Mouse (Mus musculus) neural tube, embryonic 15.5 days (tissue): Measurements from ENCODE around the gene Fxn. TPM values are rescaled to one million over a fixed set of nuclear protein-coding genes. Genes with fewer than 3 reads are reported as not detected.

Source experiments
- ATAC-seq: fragments of 200-750 bp; cut with Nextera tagmentation; 2 replicates; pipeline ENCODE4 v1.8.0; 2017; ENCODE audit warnings: mild to moderate bottlenecking, moderate TSS enrichment, moderate library complexity; ENCODE audit not compliant: low FRiP score
- H3K27ac ChIP-seq: fragments of 300-500 bp; sonication (generic); replicated peaks from 2 replicates; pipeline ENCODE4 v1.5.1; 2015; ENCODE audit warnings: mild to moderate bottlenecking, inconsistent platforms
- H3K27me3 ChIP-seq: fragments of 300-500 bp; sonication (generic); replicated peaks from 2 replicates; pipeline ENCODE4 v1.6.1; 2015; ENCODE audit warnings: inconsistent platforms
- H3K36me3 ChIP-seq: fragments of 300-500 bp; sonication (generic); 2 replicates; pipeline ENCODE4 v1.6.1; 2015; ENCODE audit warnings: inconsistent platforms
- H3K4me1 ChIP-seq: fragments of 300-500 bp; sonication (generic); 2 replicates; pipeline ENCODE4 v1.6.1; 2015; ENCODE audit warnings: inconsistent platforms
- H3K4me2 ChIP-seq: fragments of 300-500 bp; sonication (generic); 2 replicates; pipeline ENCODE4 v1.6.1; 2015; ENCODE audit warnings: inconsistent platforms, mild to moderate bottlenecking, moderate library complexity
- H3K4me3 ChIP-seq: fragments of 300-500 bp; sonication (generic); replicated peaks from 2 replicates; pipeline ENCODE4 v1.5.1; 2015; ENCODE audit warnings: mild to moderate bottlenecking, inconsistent platforms
- H3K9ac ChIP-seq: fragments of 300-500 bp; sonication (generic); replicated peaks from 2 replicates; pipeline ENCODE4 v1.6.1; 2015; ENCODE audit warnings: mild to moderate bottlenecking, inconsistent platforms
- H3K9me3 ChIP-seq: fragments of 300-500 bp; sonication (generic); replicated peaks from 2 replicates; pipeline ENCODE4 v1.6.1; 2016; ENCODE audit warnings: inconsistent platforms
- WGBS: fragments of 180-500 bp; shearing (Covaris S2); methylation state at CpG from one replicate; pipeline ENCODE4 v1.1.7; 2015; ENCODE audit warnings: mixed read lengths; 5-methylcytosine and 5-hydroxymethylcytosine counted together
- polyA plus RNA-seq: library from polyadenylated mRNA; unstranded; fragments of >200 nt; fragmentation: Nextera tagmentation; extraction: Ambion mirVana; gene quantifications from 2 replicates; pipeline ENCODE4 v1.2.1, GENCODE M21; 2015

The Fxn gene
- polyA plus RNA-seq: 42.4 and 45.2 TPM in 2 replicates

GRCm38 (mm10) chr19:24280601-24281228, at the start of gene Fxn:
TSS of gene Fxn (minus strand) at chr19:24280605.
- no peaks in the 10 kb centered on the region for H3K9me3 ChIP-seq
- under 1% methylated on average over 14 of the region's 22 CpGs for WGBS
- ATAC-seq: peak; percentile 91

GRCm38 (mm10) chr19:24327921-24328320, 47.5 kb upstream of the Fxn start:
- H3K9me3 ChIP-seq: no peaks in the 10 kb centered on the region
- WGBS: 76% methylated on average over 2 of the region's 2 CpGs
- H3K27me3 ChIP-seq: no peaks in the 10 kb centered on the region
- no peak overlapping the region for H3K9ac ChIP-seq
- no peak overlapping the region for H3K4me3 ChIP-seq
- no peak overlapping the region for H3K27ac ChIP-seq
- H3K4me2 ChIP-seq: no peak overlapping the region
- peaks cover 6% of the 10 kb centered on the region for H3K4me1 ChIP-seq
- no peak for ATAC-seq
- H3K36me3 ChIP-seq: no peaks in the 10 kb centered on the region

More at GRCm38 (mm10) chr19:24280601-24281228, at the start of gene Fxn:
- Histone ChIP-seq H3K4me3 (peak within 1 kb of the TSS; percentile 72), H3K4me1 (peaks cover 16% of the 10 kb centered on the region), H3K4me2 (peak within 1 kb of the TSS; percentile 88), H3K36me3 (no peaks in the 10 kb centered on the region), H3K9ac (peak within 1 kb of the TSS; percentile 80), H3K27ac (peak within 1 kb of the TSS; percentile 93), H3K27me3 (no peaks in the 10 kb centered on the region)

GRCm38 (mm10) chr19:24326969-24327368, 46.6 kb upstream of the Fxn start:
- Histone ChIP-seq H3K9me3 (no peaks in the 10 kb centered on the region), H3K4me2 (no peak overlapping the region), H3K27me3 (no peaks in the 10 kb centered on the region), H3K9ac (no peak overlapping the region), H3K4me1 (peaks cover 6% of the 10 kb centered on the region), H3K27ac (no peak overlapping the region), H3K36me3 (no peaks in the 10 kb centered on the region), H3K4me3 (no peak overlapping the region)
- no peak for ATAC-seq
- 21% methylated on average over 1 of the region's 1 CpGs for WGBS

- H3K27ac ChIP-seq: no peak overlapping the region
- no peaks in the 10 kb centered on the region for H3K9me3 ChIP-seq
- H3K9ac ChIP-seq: no peak overlapping the region
- WGBS: 75% methylated on average over 6 of the region's 6 CpGs
- peaks cover 6% of the 10 kb centered on the region for H3K4me1 ChIP-seq
- H3K36me3 ChIP-seq: no peaks in the 10 kb centered on the region
- no peak overlapping the region for H3K4me3 ChIP-seq
- H3K4me2 ChIP-seq: no peak overlapping the region
- ATAC-seq: no peak
- no peaks in the 10 kb centered on the region for H3K27me3 ChIP-seq
Observed at GRCm38 (mm10) chr19:24325692-24326091, 45.3 kb upstream of the Fxn start.

- 30% methylated on average over 10 of the region's 10 CpGs for WGBS
- Histone ChIP-seq H3K4me1 (peaks cover 6% of the 10 kb centered on the region), H3K9ac (no peak overlapping the region), H3K27ac (no peak overlapping the region), H3K9me3 (no peaks in the 10 kb centered on the region), H3K4me3 (no peak overlapping the region), H3K4me2 (no peak overlapping the region), H3K36me3 (no peaks in the 10 kb centered on the region), H3K27me3 (no peaks in the 10 kb centered on the region)
- no peak for ATAC-seq
Observed at GRCm38 (mm10) chr19:24323841-24324613, 43.6 kb upstream of the Fxn start.

DNA sequence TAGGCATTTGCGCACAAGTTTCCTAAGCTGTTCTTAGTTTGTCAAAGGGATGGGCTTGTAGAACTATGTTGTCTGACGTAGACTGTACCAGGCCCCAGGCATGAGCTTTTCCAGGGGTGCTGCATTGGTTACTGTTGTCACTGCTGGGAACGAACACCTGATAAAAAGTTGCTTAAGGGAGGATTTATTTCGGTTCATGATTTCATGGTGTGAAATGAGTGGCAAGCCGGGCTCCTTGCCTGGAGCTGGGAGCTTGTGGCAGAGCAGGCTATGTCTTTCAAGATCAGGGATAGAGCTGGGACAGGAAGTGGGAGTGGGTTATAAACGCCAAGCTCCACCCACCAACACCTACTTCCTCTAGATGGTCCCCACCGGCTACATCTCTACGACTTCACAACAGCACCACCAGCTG, 41.5 kb upstream of the Fxn start:
- 82% methylated on average over 8 of the region's 8 CpGs for WGBS
- no peak for ATAC-seq
- no peak overlapping the region for H3K27ac ChIP-seq
- no peak overlapping the region for H3K4me3 ChIP-seq
- peaks cover 10% of the 10 kb centered on the region for H3K4me1 ChIP-seq
- no peaks in the 10 kb centered on the region for H3K27me3 ChIP-seq
- H3K36me3 ChIP-seq: no peaks in the 10 kb centered on the region
- no peak overlapping the region for H3K9ac ChIP-seq
- no peak overlapping the region for H3K4me2 ChIP-seq
- H3K9me3 ChIP-seq: no peaks in the 10 kb centered on the region

GRCm38 (mm10) chr19:24321211-24321899, 41.0 kb upstream of the Fxn start:
- Histone ChIP-seq H3K4me2 (no peak overlapping the region), H3K27ac (no peak overlapping the region), H3K9me3 (no peaks in the 10 kb centered on the region), H3K27me3 (no peaks in the 10 kb centered on the region), H3K4me1 (peaks cover 12% of the 10 kb centered on the region), H3K36me3 (no peaks in the 10 kb centered on the region), H3K4me3 (no peak overlapping the region), H3K9ac (no peak overlapping the region)
- 94% methylated on average over 6 of the region's 6 CpGs for WGBS
- no peak for ATAC-seq

DNA sequence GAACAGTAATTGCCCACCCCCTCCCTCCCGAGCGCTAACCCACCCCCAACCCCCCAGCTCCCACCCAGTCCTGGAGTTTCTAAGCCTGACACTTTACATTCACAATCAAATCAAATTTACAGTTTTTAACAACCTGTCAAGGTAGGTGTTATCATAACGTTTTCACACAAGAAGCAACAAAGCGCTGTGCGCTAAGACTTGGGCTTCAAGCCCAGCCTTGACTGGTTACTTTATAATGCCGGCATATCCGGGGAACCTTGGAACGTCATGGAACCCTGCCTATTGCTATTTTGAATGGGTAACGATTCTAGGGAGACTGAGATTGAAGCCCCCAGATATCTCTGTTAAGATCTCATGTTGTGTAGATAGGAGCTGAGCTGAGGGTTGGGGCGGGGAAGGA, 37.8 kb upstream of the Fxn start:
- H3K4me1 ChIP-seq: peaks cover 10% of the 10 kb centered on the region
- WGBS: 82% methylated on average over 10 of the region's 10 CpGs
- ATAC-seq: no peak
- no peaks in the 10 kb centered on the region for H3K9me3 ChIP-seq
- no peaks in the 10 kb centered on the region for H3K27me3 ChIP-seq
- H3K36me3 ChIP-seq: no peaks in the 10 kb centered on the region
- no peak overlapping the region for H3K27ac ChIP-seq
- H3K4me3 ChIP-seq: no peak overlapping the region
- H3K9ac ChIP-seq: no peak overlapping the region
- H3K4me2 ChIP-seq: no peak overlapping the region

DNA sequence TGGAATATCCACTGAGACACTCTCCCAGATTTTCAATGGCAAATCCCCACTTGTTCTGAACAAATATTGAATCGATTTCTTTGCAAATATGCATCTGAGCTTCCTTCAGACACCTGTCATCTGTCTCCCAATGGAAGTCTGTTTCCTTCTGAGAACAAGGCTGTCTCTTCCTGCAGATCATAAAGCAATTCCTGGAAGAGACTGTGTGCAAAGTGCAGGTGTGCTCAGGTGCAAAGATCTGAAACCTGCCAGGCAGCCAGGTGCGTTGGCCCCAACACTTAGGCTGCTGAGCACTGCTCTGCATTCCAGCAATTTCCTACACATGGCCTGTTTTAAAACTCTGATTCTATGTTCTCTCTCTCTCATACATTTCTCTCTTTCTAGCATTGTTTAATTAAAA, 37.3 kb upstream of the Fxn start:
- Histone ChIP-seq H3K9me3 (no peaks in the 10 kb centered on the region), H3K4me1 (peaks cover 13% of the 10 kb centered on the region), H3K9ac (no peak overlapping the region), H3K4me2 (no peak overlapping the region), H3K27ac (no peak overlapping the region), H3K4me3 (no peak overlapping the region), H3K36me3 (no peaks in the 10 kb centered on the region), H3K27me3 (no peaks in the 10 kb centered on the region)
- no peak for ATAC-seq
- WGBS: 90% methylated on average over 2 of the region's 2 CpGs

DNA sequence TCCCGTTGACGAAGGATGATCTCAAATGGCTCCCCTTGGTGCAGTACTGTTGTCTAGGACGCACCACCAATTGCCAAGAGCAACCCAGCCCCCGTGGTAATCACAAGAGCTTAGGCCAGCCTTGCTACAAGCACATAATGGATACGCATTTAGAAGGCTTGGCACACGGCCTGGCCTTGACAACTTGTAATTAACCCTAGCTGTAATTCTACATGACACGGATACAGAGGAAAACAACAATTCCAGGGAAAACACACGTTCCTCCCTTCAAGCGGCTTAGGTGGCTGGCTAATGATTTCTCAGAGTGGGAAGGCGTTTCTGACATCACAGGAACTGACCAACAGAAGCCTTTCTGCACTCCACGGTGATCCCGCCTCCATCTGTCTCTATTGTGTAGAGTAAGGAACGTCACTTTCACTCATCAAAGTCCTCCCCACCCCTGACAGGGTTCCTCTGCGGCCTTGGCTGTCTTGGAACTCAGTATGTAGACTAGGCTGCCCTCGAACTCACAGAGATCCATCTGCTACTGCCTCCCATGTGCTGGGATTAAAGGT, 36.7 kb upstream of the Fxn start:
- no peak overlapping the region for H3K4me3 ChIP-seq
- peaks cover 13% of the 10 kb centered on the region for H3K4me1 ChIP-seq
- peak overlapping the region; percentile 13; the same call in 1 of the 2 replicates for H3K4me2 ChIP-seq
- H3K27me3 ChIP-seq: no peaks in the 10 kb centered on the region
- WGBS: 28% methylated on average over 15 of the region's 15 CpGs
- no peak overlapping the region for H3K27ac ChIP-seq
- peak; percentile 62; the same call in 1 of the 2 replicates for ATAC-seq
- H3K9ac ChIP-seq: no peak overlapping the region
- no peaks in the 10 kb centered on the region for H3K36me3 ChIP-seq
- H3K9me3 ChIP-seq: no peaks in the 10 kb centered on the region

GRCm38 (mm10) chr19:24316060-24316725, 35.8 kb upstream of the Fxn start:
- Histone ChIP-seq H3K9ac (no peak overlapping the region), H3K27ac (no peak overlapping the region), H3K4me3 (no peak overlapping the region), H3K4me1 (peaks cover 13% of the 10 kb centered on the region), H3K36me3 (no peaks in the 10 kb centered on the region), H3K9me3 (no peaks in the 10 kb centered on the region), H3K4me2 (no peak overlapping the region), H3K27me3 (no peaks in the 10 kb centered on the region)
- ATAC-seq: no peak
- WGBS: 69% methylated on average over 9 of the region's 9 CpGs
